Mouse (Mus musculus): ENCODE measurements around the gene Ghr. TPM values are rescaled to one million over a fixed set of nuclear protein-coding genes. Genes with fewer than 3 reads are reported as not detected.

Gene Ghr
- total RNA-seq, 2 experiments from 2014 or later, result 0.10 TPM; not detected in 1

- no peak for ATAC-seq (replicated peaks; ENCODE audit: poor library complexity, severe bottlenecking)
Measured at GRCm38 (mm10) chr15:3544289-3544688, 39.0 kb downstream of the Ghr start.

- no peak for ATAC-seq (replicated peaks; ENCODE audit: poor library complexity, severe bottlenecking)
Measured at GRCm38 (mm10) chr15:3536309-3536900, 46.9 kb downstream of the Ghr start.

GRCm38 (mm10) chr15:3514027-3514426 is 69.3 kb downstream of the Ghr start:
- no peak for ATAC-seq (replicated peaks; ENCODE audit: poor library complexity, severe bottlenecking)

- ATAC-seq (replicated peaks; ENCODE audit: poor library complexity, severe bottlenecking), result no peak
Measured at GRCm38 (mm10) chr15:3512380-3512779, 70.9 kb downstream of the Ghr start.

GRCm38 (mm10) chr15:3511639-3512171 is 71.6 kb downstream of the Ghr start:
- ATAC-seq (replicated peaks; ENCODE audit: poor library complexity, severe bottlenecking), result no peak

GRCm38 (mm10) chr15:3509089-3509488 is 74.2 kb downstream of the Ghr start:
- no peak for ATAC-seq (replicated peaks; ENCODE audit: poor library complexity, severe bottlenecking)

- no peak for ATAC-seq (replicated peaks; ENCODE audit: poor library complexity, severe bottlenecking)
Measured at GRCm38 (mm10) chr15:3507329-3507728, 76.0 kb downstream of the Ghr start.

- no peak for ATAC-seq (replicated peaks; ENCODE audit: poor library complexity, severe bottlenecking)
Measured at GRCm38 (mm10) chr15:3504700-3505099, 78.6 kb downstream of the Ghr start.

GRCm38 (mm10) chr15:3501683-3502082 is 81.6 kb downstream of the Ghr start:
- ATAC-seq (replicated peaks; ENCODE audit: poor library complexity, severe bottlenecking), result no peak

GRCm38 (mm10) chr15:3499020-3499419 is 84.3 kb downstream of the Ghr start:
- ATAC-seq (replicated peaks; ENCODE audit: poor library complexity, severe bottlenecking), result no peak

GRCm38 (mm10) chr15:3497946-3498580 is 85.2 kb downstream of the Ghr start:
- ATAC-seq (replicated peaks; ENCODE audit: poor library complexity, severe bottlenecking), result no peak

GRCm38 (mm10) chr15:3490868-3491267 is 92.4 kb downstream of the Ghr start:
- no peak for ATAC-seq (replicated peaks; ENCODE audit: poor library complexity, severe bottlenecking)

- no peak for ATAC-seq (replicated peaks; ENCODE audit: poor library complexity, severe bottlenecking)
Measured at GRCm38 (mm10) chr15:3490011-3490410, 93.3 kb downstream of the Ghr start.

- no peak for ATAC-seq (replicated peaks; ENCODE audit: poor library complexity, severe bottlenecking)
Measured at GRCm38 (mm10) chr15:3489180-3489579, 94.1 kb downstream of the Ghr start.

- ATAC-seq (replicated peaks; ENCODE audit: poor library complexity, severe bottlenecking), result no peak
Measured at GRCm38 (mm10) chr15:3488601-3489000, 94.7 kb downstream of the Ghr start.

GRCm38 (mm10) chr15:3486691-3487090 is 96.6 kb downstream of the Ghr start:
- no peak for ATAC-seq (replicated peaks; ENCODE audit: poor library complexity, severe bottlenecking)

GRCm38 (mm10) chr15:3485367-3485766 is 97.9 kb downstream of the Ghr start:
- no peak for ATAC-seq (replicated peaks; ENCODE audit: poor library complexity, severe bottlenecking)

GRCm38 (mm10) chr15:3483451-3483850 is 99.8 kb downstream of the Ghr start:
- ATAC-seq (replicated peaks; ENCODE audit: poor library complexity, severe bottlenecking), result no peak

- ATAC-seq (replicated peaks; ENCODE audit: poor library complexity, severe bottlenecking), result no peak
Measured at GRCm38 (mm10) chr15:3469230-3469629, 114.1 kb downstream of the Ghr start.

GRCm38 (mm10) chr15:3466608-3467007 is 116.7 kb downstream of the Ghr start:
- no peak for ATAC-seq (replicated peaks; ENCODE audit: poor library complexity, severe bottlenecking)

- no peak for ATAC-seq (replicated peaks; ENCODE audit: poor library complexity, severe bottlenecking)
Measured at GRCm38 (mm10) chr15:3464754-3465153, 118.5 kb downstream of the Ghr start.

GRCm38 (mm10) chr15:3456543-3456942 is 126.7 kb downstream of the Ghr start:
- ATAC-seq (replicated peaks; ENCODE audit: poor library complexity, severe bottlenecking), result no peak
